Mouse (Mus musculus): ENCODE results near the gene Tgif1. TPM values are rescaled to one million over a fixed set of nuclear protein-coding genes. Genes with fewer than 3 reads are reported as not detected.

Gene Tgif1
- total RNA-seq, 2 experiments from 2014 or later: 1.9 to 2.3 TPM

- DNase-seq (ENCODE audit: extremely low spot score in 1 of 2, low spot score in 1 of 2): no peak
These were observed 15.4 kb upstream of the Tgif1 start for GRCm38 (mm10) chr17:70868577-70869229.

DNA sequence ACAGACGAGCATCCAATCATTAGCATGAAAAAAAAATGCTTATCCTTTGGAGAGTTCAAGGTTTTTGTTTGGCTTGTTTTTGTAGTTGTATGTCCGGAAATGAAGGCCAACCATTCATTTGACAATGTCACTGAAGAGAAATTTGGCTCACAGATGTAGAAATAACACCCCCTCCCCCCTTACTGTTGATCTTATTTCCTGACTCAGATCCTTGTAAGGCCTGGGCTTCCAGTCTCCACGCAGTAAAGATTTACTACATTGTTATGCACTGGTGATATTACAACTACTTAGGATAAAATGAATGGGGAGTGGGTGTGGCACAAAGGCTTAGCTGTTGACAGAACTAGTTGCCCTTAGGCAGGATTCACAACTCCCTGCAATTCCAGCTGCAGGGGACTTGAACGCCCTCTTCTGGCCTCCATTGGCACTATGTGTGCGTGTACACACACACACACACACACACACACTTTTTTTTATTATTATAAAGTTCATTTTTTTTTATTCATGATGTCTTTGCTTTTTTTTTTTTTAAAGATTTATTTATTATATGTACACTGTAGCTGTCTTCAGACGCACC is 13.3 kb upstream of the Tgif1 start:
- DNase-seq (ENCODE audit: extremely low spot score in 1 of 2, low spot score in 1 of 2): no peak

DNA sequence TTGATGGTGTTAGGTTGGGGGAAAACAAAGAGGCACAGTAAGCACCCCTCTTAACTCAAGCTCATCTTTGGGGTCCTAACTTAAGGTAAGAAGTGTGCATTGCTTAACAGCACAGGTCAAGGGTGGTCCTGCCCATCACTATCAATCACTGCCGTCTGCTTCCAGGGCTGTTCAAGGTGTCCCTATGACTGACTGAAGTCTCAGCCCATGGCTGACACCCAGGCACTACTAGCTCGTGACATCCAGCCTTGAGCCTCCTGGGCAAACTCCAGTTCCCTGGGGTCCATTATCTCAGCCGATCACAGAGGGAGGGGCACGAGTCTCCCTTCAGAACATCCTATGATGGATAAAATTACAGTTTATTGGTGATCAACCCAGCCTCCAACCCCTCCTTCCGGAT is 12.7 kb upstream of the Tgif1 start:
- no peak for DNase-seq (ENCODE audit: extremely low spot score in 1 of 2, low spot score in 1 of 2)

DNA sequence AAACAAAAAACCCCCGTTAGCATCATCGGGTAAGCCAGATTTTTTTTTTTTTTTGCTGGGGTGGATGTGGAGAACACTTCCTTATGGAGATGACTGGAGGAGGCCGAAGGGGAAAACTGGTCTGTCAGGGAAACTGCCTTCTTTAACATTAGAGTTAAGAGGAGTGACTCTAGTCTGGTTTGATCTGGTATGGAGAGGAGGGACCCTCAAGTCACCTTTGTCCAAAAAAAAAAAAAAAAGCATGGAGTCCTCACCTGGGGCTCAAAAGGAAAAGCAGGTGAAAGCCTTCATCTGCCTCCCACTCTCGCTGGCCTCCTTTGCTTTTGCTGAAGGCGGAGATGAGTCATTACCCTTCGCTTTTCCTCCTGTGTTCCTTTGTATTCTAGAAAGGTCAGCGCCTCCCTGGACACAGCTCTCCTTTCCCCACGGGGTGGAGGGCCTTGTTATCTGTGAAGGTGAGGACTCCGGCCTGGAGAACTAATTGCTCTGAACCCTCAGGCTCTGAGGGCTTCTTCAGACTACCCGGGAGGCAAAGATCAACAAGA is 11.8 kb upstream of the Tgif1 start:
- DNase-seq (ENCODE audit: extremely low spot score in 1 of 2, low spot score in 1 of 2): no peak

DNA sequence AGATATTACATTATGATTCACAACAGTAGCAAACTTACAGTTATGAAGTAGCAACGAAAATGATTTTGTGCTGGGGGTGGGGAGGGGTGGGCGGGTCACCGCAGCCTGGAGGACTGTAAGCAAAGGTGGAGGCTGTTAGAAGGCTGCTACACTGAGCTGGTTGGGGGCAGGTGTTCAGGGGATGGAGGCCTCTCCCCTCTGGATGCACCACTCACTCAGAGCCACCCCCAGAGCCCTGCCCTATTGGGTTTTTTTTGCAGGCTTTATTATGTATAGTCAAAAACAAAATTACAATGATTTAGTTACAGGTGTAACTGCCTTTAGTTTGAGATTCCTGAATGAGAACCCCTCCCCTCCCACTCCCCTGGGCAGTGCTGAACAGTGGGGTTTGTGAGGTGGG is 11.3 kb upstream of the Tgif1 start:
- no peak for DNase-seq (ENCODE audit: extremely low spot score in 1 of 2, low spot score in 1 of 2)

DNA sequence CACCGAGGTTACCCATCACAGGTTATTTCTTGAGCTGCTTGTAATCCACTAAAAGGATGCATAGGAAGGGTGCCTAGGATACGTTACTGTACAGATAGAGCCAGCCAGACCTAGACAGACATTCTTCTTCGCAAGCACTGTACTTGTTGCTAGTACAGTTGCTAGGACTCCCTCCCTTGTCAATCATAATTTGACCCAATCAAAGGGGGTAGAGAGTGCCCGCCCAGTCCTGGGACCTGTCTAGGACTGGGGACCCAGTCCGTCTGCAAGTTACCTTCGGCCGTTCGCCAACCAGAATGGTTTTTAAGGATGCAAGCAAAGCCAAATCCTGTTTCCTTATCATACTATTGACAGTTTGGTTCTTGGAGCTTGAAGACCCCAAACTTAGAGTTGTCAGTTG is 10.8 kb upstream of the Tgif1 start:
- DNase-seq (ENCODE audit: extremely low spot score in 1 of 2, low spot score in 1 of 2): no peak

DNA sequence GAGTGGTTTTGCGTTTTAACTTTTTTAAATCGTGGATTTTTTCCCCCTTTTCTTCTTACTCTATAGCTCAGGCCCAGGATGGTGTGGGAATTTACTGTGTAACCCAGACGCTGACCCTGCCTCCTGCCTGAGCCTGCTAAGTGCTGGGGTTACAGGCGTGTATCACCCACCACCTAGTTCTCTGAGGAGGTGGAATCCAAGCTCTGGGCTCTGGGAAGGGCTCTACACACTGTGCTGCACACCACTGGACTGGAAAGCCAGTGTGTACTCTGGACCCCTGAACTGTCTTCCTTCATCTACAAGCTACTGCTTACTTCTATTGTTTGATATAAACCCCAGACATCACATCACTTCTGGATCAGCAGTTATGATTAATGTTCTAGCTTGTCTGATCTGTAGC is 5.5 kb upstream of the Tgif1 start:
- no peak for DNase-seq (ENCODE audit: extremely low spot score in 1 of 2, low spot score in 1 of 2)

DNA sequence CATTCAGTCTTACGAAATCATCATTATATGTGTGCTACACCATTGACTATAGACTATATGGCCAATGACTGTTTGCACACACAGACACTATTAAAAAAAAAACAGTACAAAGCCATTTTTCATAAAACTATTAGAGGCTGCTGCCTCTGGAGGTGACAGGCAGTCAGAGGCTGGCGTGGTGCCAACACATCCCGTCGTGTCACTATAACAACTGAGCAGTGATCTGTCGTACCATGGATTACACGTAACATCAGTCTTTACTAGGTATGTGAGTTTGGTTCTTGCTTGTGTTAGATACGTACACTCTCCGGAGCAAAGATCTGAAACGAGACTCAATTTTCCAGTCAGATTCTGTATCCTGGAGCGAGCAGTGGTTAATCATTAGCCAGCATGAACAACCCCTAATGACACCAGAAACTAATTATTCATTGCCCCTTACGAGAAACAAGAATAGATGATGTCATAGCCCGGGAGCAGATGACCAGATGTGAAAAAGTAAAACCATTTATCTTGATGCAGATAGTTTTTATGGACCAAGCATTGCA is 3.6 kb upstream of the Tgif1 start:
- DNase-seq (ENCODE audit: extremely low spot score in 1 of 2, low spot score in 1 of 2): no peak

DNA sequence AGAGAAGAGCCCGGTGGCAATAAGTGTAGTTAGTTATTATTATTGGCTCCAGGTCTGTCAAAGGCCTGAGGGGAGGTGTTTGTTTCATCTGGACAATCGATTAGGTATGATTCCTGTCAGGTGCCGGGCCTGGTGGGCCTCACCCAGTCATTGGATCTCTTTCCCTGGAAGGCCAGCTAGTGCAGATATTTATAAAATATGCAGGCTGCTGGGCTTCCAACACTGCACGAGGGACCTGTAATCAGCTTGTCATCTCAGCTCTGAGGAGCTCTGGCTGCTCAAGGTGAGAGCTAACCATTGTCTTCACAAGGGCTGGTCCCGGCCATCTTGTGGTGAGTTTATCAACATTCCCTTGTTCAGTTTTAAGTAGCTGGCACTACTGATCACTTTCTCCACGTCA is 675 bp upstream of the Tgif1 start:
- no peak for DNase-seq (ENCODE audit: extremely low spot score in 1 of 2, low spot score in 1 of 2)

DNA sequence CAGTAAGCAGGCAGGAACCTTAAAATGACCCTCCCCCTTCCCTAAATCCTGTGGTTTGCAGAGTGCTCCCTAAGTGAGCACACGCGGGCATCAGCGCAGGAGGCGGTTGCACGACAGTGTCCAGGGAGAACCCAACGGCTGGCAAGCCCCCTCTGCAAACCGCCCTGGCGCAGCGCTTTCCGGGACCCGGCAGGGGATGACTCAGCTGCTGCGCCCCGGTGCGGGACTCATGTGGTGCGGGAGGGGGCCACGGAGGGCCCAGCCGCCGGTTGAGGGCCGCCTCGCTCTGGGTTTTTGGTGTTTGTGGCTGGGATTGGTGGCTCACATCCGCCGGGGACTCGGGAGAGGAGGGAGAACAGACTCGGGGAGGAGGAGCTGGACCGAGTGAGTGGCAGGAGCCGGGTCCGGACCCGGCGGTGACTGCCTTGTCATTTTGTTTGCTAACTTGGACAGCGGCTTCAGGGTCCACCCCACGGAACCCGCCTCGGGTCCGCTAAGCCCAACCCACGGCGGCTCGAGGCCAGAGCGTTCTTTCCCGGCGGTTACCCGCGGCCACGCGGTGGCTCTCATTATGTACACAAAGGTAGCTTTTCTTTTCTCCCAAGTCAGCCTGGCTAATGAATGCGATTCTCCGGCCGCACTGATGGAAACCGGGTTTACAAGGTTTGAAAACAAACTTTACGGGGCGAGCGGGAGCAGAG is 510 bp downstream of the Tgif1 start:
- peak; percentile 31 to 35 for DNase-seq (ENCODE audit: extremely low spot score in 1 of 2, low spot score in 1 of 2)

DNA sequence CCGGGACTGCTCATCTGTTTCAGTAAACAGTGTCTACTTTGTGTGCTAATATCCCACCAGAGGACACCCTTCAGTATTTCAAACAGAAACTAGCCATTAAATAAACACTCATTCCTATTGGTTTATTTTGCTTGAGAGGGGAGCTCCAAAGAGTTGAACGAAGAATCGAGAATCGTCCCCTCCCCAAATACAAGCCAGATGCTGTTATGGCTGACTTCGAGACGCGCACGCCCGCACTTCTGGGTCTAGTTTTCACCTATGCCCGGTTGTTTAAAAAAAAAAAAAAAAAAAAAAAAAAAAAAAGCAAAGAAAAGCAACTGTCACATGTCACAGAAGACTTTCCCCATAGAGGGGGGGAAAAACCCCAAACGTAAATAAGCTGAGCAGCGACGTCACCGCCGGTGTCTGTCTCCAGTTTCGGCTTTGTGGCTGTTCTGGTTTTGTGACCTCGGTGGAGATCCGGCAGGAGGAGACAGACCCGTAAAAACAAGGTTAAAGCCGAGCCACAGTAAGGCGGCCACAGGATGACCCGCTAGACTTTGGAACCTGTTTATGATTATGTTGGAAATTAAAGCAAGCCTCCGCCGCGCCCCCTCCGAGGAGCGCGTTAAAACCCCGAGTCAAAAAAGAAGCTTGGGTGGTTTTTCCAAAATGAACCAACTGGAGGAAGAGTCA is 1.2 kb downstream of the Tgif1 start:
- no peak for DNase-seq (ENCODE audit: extremely low spot score in 1 of 2, low spot score in 1 of 2)

DNA sequence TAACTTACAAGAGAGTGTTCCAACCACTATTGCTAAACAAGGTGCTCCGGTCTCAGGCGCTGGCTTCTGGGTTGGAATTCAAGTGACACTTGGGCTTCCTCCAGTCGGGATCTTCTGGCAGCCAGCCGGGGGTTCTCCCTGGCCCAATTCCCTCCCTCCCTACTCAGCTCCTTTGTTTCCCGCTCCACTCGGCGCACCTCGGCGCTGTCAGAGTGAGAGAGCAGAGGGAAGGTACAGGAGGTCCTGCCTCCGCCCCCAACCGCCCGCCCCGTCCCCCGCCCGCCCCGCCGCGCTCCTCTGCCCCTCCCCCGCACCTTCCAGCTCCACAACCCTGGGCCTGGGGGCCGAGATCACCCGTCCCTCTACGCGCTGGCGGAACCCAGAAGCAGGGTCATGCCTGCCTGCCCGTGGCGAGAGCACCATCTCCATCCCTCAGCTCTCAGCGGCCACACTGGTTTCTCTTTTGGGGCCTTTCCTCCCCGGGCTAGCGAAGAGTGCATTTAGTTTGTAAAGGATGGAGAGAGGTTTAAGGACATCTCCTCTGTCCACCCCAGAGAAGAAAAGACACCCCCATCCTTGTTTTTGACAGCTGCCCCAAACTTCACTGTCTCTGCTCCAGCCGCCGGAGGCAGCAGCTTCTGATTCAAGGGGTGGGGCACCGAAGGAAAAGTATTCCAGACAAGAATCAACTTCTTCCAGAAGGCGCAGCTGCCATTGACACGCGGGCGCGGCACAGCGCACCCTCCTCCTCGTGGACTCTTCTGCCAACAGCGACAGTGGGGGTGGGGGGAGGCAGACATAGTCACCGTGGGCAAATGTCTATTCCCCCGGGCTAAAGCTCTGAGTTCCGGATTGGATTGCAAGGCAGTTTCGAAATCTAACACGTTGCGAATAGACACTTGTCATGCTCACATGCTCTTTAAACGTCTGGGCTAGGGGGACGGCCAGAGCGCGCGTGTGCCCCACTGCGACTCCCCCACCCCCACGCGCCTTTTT is 2.1 kb downstream of the Tgif1 start:
- DNase-seq (ENCODE audit: extremely low spot score in 1 of 2, low spot score in 1 of 2): peak in 1 of 2 experiments; percentile 20

DNA sequence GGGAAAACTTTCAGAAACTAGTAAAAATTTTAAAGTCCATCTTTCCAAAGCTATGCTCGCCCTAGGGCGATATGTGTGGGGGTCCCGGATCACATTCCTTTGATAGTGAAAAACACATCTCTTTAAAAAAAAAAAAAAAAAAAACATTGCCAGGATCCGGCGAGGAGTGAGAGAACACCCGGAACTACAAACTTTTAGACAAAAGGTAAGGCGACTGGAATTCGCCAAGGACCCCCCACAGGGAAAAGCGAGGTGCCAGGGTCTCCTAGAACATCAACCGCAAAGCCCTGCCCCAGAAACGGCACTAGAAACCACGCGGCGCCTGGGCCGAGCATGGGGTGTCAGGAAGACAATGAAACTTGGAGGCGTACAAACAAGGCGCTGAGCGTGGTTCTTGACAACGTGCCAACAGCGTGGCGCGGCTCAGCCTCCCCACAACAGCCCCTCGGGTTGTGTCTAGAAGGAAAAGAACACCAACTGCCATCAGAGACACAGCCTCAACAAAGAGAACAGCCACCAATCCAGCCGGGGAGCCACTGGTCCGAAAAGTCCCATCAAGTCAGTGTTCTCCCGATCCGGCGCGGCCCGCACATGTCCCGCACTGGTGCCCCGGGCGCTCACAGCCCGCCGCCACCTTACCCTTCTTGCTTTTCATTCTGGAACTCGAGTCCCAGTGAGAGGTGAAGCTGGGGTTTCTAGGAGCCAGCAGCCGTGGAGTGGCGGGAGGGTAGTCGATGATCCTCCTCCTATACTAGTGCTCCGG is 2.9 kb downstream of the Tgif1 start:
- peak in 1 of 2 experiments; percentile 25 for DNase-seq (ENCODE audit: extremely low spot score in 1 of 2, low spot score in 1 of 2)

- DNase-seq (ENCODE audit: extremely low spot score in 1 of 2, low spot score in 1 of 2): peak; percentile 35 to 55
These were observed 3.7 kb downstream of the Tgif1 start for GRCm38 (mm10) chr17:70849399-70850232.

- no peak for DNase-seq (ENCODE audit: extremely low spot score in 1 of 2, low spot score in 1 of 2)
These were observed 4.6 kb downstream of the Tgif1 start for GRCm38 (mm10) chr17:70848511-70849398.

GRCm38 (mm10) chr17:70847751-70848510 is 5.4 kb downstream of the Tgif1 start:
- DNase-seq (ENCODE audit: extremely low spot score in 1 of 2, low spot score in 1 of 2): no peak

Data from layer of hippocampus, postnatal 25 days (tissue).